10 mouse cellular contexts compared by ENCODE assay signal in genomic region chr5:43894113-43894512, GRCm38 (mm10). TPM values are rescaled to one million over a fixed set of nuclear protein-coding genes. Genes with fewer than 3 reads are reported as not detected.
DNase-seq lines count a peak whose midpoint lies in the region; ATAC-seq and TF ChIP-seq lines count a peak whose summit lies in the region.
"Had no signal": no experiment of that assay in that cellular context is flagged by ENCODE, and none has a peak within 500 bp of the region (broad histone marks: within the 10 kb centered on the region; RNA-seq: fewer than 3 reads in every experiment).

No protein-coding gene starts in this region.

- TF ChIP-seq CTCF in E14TG2a.4 (conservative IDR thresholded peaks at IDR 0.05; ENCODE audit: low read length): peak; percentile 56

- no peak overlapping the region for H3K27ac ChIP-seq in forebrain, embryonic 11.5 days (ENCODE audit: low read depth, low read length)
- H3K27ac ChIP-seq: embryonic facial prominence, embryonic 15.5 days; macrophage had no signal

- H3K9me3 ChIP-seq in E14TG2a.4 (ENCODE audit: low read length): no peaks in the 10 kb centered on the region
- H3K9me3 ChIP-seq in forebrain, embryonic 11.5 days (ENCODE audit: control insufficient read depth, low read length): no peaks in the 10 kb centered on the region
- H3K9me3 ChIP-seq: embryonic facial prominence, embryonic 15.5 days had no signal

- no peak overlapping the region for H3K9ac ChIP-seq in forebrain, embryonic 11.5 days (ENCODE audit: low read length)
- H3K9ac ChIP-seq: embryonic facial prominence, embryonic 15.5 days had no signal

- no peak for ATAC-seq in forebrain, embryonic 11.5 days (replicated peaks; ENCODE audit: low FRiP score)

- 0 out of 2 replicates have a peak, but pooled peaks cover 3% of the 10 kb centered on the region for H3K4me1 ChIP-seq in E14TG2a.4 (replicated peaks; ENCODE audit: low read depth, low read length)
- no peaks in the 10 kb centered on the region for H3K4me1 ChIP-seq in forebrain, embryonic 11.5 days (replicated peaks; ENCODE audit: control insufficient read depth, insufficient read depth, low read length)
- H3K4me1 ChIP-seq: embryonic facial prominence, embryonic 15.5 days had no signal

- no peak overlapping the region for H3K4me2 ChIP-seq in forebrain, embryonic 11.5 days (ENCODE audit: low read depth, low read length, severe bottlenecking)
- H3K4me2 ChIP-seq: embryonic facial prominence, embryonic 15.5 days had no signal

- no peaks in the 10 kb centered on the region for H3K36me3 ChIP-seq in E14TG2a.4 (ENCODE audit: insufficient read depth, low read length)
- no peaks in the 10 kb centered on the region for H3K36me3 ChIP-seq in forebrain, embryonic 11.5 days (ENCODE audit: control insufficient read depth, insufficient read depth, low read length)
- H3K36me3 ChIP-seq: embryonic facial prominence, embryonic 15.5 days had no signal

- WGBS in forebrain, embryonic 11.5 days: 76% methylated on average over 2 of the region's 2 CpGs

- no peaks in the 10 kb centered on the region for H3K27me3 ChIP-seq in E14TG2a.4 (ENCODE audit: insufficient read depth, low read length)
- H3K27me3 ChIP-seq in forebrain, embryonic 11.5 days (ENCODE audit: control insufficient read depth, insufficient read depth, low read length): no peaks in the 10 kb centered on the region
- H3K27me3 ChIP-seq: embryonic facial prominence, embryonic 15.5 days had no signal

- DNase-seq in layer of hippocampus, adult 11-12 months (ENCODE audit: low spot score): peak; percentile 59
- no peak for DNase-seq in layer of hippocampus, postnatal 36 days
- peak; percentile 74 for DNase-seq in adrenal gland, postnatal 14 days
- DNase-seq in heart, adult 9 months (ENCODE audit: low spot score in 2 of 2): peak; percentile 34 to 45
- peak; percentile 27 for DNase-seq in layer of hippocampus, adult 9-10 months (ENCODE audit: low spot score)
- peak; percentile 45 for DNase-seq in retina, embryonic 14.5 days (ENCODE audit: low spot score)
- no peak for DNase-seq in forebrain, embryonic 11.5 days (ENCODE audit: low spot score)

- H3K4me3 ChIP-seq in E14TG2a.4 (replicated peaks; ENCODE audit: low read length): no peak overlapping the region
- H3K4me3 ChIP-seq in forebrain, embryonic 11.5 days (ENCODE audit: low read depth, low read length): no peak overlapping the region
- H3K4me3 ChIP-seq: embryonic facial prominence, embryonic 15.5 days had no signal

RNA-seq across cellular contexts. Expression of gene Gm7879, which starts 18.8 kb away (rescaled TPM):
- 10 to 100 TPM; 10.7 to 11.8 TPM for total RNA-seq in layer of hippocampus, postnatal 36 days (2021)
- total RNA-seq in adrenal gland, postnatal 14 days (2021): 10.9 and 15.2 TPM in 2 replicates
- 1.2 TPM in 1 of 2 replicates, not detected in the other for polyA plus RNA-seq in forebrain, embryonic 11.5 days (2014; fragmentation: Nextera tagmentation; extraction: Ambion mirVana)
- polyA plus RNA-seq: embryonic facial prominence, embryonic 15.5 days; macrophage had no signal

RNA-seq across cellular contexts. Expression of gene Cd38, which starts 25.8 kb away (rescaled TPM):
- total RNA-seq in layer of hippocampus, postnatal 36 days (2021): 1 to 10 TPM; 6.9 to 7.5 TPM
- 16.8 and 19.0 TPM in 2 replicates for total RNA-seq in adrenal gland, postnatal 14 days (2021)
- polyA plus RNA-seq in forebrain, embryonic 11.5 days (2014; fragmentation: Nextera tagmentation; extraction: Ambion mirVana): 6.3 TPM in 2 replicates

Comparison
In these comparisons a context has a peak if more than half of its experiments do, and no peak if none do; other contexts are left out.
1. DNase-seq: peak in layer of hippocampus, adult 11-12 months (single experiment), adrenal gland, postnatal 14 days (single experiment), heart, adult 9 months (2 of 2), layer of hippocampus, adult 9-10 months (single experiment) and retina, embryonic 14.5 days (single experiment); none in layer of hippocampus, postnatal 36 days (0 of 2) and forebrain, embryonic 11.5 days (single experiment).